Mouse (Mus musculus) limb, embryonic 13.5 days (tissue): ENCODE results near the gene Nup98. TPM values are rescaled to one million over a fixed set of nuclear protein-coding genes. Genes with fewer than 3 reads are reported as not detected.

Experiments
- ATAC-seq: fragments of 200-750 bp; cut with Nextera tagmentation; 2 replicates; pipeline ENCODE4 v1.8.0; 2017; ENCODE audit warnings: low read depth, moderate number of reproducible peaks, moderate TSS enrichment; ENCODE audit not compliant: low FRiP score
- H3K27ac ChIP-seq: fragments of 300-500 bp; sonication (generic); 2 replicates; pipeline ENCODE4 v1.5.1; 2015; ENCODE audit warnings: inconsistent platforms, mild to moderate bottlenecking, moderate library complexity
- H3K27me3 ChIP-seq: fragments of 300-500 bp; sonication (generic); 2 replicates; pipeline ENCODE4 v1.6.1; 2015; ENCODE audit warnings: mild to moderate bottlenecking, inconsistent platforms
- H3K36me3 ChIP-seq: fragments of 300-500 bp; sonication (generic); 2 replicates; pipeline ENCODE4 v1.6.1; 2015; ENCODE audit warnings: inconsistent platforms, mild to moderate bottlenecking, moderate library complexity
- H3K4me1 ChIP-seq: fragments of 300-500 bp; sonication (generic); 2 replicates; pipeline ENCODE4 v1.6.1; 2015; ENCODE audit warnings: inconsistent platforms
- H3K4me2 ChIP-seq: fragments of 300-500 bp; sonication (generic); replicated peaks from 2 replicates; pipeline ENCODE4 v1.6.1; 2015; ENCODE audit warnings: inconsistent platforms, mild to moderate bottlenecking, moderate library complexity
- H3K4me3 ChIP-seq: fragments of 300-500 bp; sonication (generic); 2 replicates; pipeline ENCODE4 v1.5.1; 2015; ENCODE audit warnings: moderate library complexity, mild to moderate bottlenecking, inconsistent platforms
- H3K9ac ChIP-seq: fragments of 300-500 bp; sonication (generic); 2 replicates; pipeline ENCODE4 v1.6.1; 2015; ENCODE audit warnings: mild to moderate bottlenecking, inconsistent platforms
- H3K9me3 ChIP-seq: fragments of 300-500 bp; sonication (generic); 2 replicates; pipeline ENCODE4 v1.6.1; 2016; ENCODE audit warnings: inconsistent platforms
- WGBS: fragments of 180-500 bp; shearing (Covaris S2); methylation state at CpG from one replicate; pipeline ENCODE4 v1.1.7; 2015; 5-methylcytosine and 5-hydroxymethylcytosine counted together
- polyA plus RNA-seq: library from polyadenylated mRNA; unstranded; fragments of >200 nt; fragmentation: Nextera tagmentation; extraction: Ambion mirVana; gene quantifications from 2 replicates; pipeline ENCODE4 v1.2.1, GENCODE M21; 2015

Nup98 gene
- polyA plus RNA-seq, 1 experiment from 2014 or later, result 42.9 TPM

DNA sequence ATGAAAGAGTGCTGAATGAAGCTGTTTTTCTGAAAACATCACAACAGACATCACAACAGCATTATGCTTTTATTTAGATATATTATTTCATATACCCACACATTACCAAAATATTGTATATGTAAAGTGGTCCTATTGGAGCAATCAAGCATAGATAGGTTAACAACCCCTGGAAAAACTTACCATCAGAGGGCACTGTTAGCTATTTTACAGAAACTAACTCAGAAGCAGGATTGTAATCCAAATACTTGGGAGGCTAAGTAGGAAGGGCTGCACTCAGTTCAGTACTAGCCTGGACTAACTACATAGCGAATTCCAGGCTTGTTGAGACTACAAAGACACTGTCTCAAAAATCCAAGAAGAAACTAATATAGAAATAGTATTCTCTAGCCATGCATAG lies 17.6 kb downstream of the Nup98 start:
- Histone ChIP-seq H3K4me2 (no peak overlapping the region), H3K4me3 (no peak overlapping the region), H3K36me3 (peaks cover 67% of the 10 kb centered on the region)

GRCm38 (mm10) chr7:102183849-102184248 lies 26.1 kb downstream of the Nup98 start:
- Histone ChIP-seq H3K4me1 (no peaks in the 10 kb centered on the region), H3K4me2 (no peak overlapping the region), H3K4me3 (no peak overlapping the region), H3K9me3 (no peaks in the 10 kb centered on the region), H3K36me3 (peaks cover 74% of the 10 kb centered on the region), H3K27me3 (no peaks in the 10 kb centered on the region), H3K27ac (no peak overlapping the region), H3K9ac (no peak overlapping the region)
- WGBS, result 90% methylated on average over 3 of the region's 3 CpGs
- no peak for ATAC-seq

More for the DNA sequence above, 17.6 kb downstream of the Nup98 start:
- no peak overlapping the region for H3K9ac ChIP-seq
- no peaks in the 10 kb centered on the region for H3K9me3 ChIP-seq
- no peaks in the 10 kb centered on the region for H3K27me3 ChIP-seq
- no peaks in the 10 kb centered on the region for H3K4me1 ChIP-seq
- WGBS, result 98% methylated on average over 1 of the region's 1 CpGs
- no peak overlapping the region for H3K27ac ChIP-seq
- ATAC-seq, result no peak

DNA sequence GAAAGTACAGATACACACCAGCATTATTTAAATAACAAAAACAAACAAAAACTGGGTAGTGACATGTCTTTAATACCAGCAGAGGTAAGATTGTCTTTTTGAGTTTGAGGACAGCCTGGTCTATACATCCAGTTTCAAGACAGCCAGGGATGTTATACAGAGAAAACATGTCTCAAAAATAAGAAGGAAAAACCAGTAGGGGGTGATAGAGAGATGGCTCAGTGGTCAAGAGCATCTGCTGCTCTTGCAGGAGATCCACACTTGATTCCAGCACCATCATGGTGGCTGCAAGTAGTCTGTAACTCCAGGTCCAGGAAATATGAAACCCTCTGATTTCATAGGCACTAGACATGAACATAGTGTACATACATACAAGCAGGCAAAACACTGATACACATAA lies 39.7 kb downstream of the Nup98 start:
- Histone ChIP-seq H3K27ac (no peak overlapping the region), H3K4me1 (no peaks in the 10 kb centered on the region), H3K36me3 (peaks cover 37% of the 10 kb centered on the region), H3K4me3 (no peak overlapping the region), H3K9ac (no peak overlapping the region), H3K4me2 (no peak overlapping the region), H3K9me3 (no peaks in the 10 kb centered on the region), H3K27me3 (no peaks in the 10 kb centered on the region)
- ATAC-seq, result no peak

DNA sequence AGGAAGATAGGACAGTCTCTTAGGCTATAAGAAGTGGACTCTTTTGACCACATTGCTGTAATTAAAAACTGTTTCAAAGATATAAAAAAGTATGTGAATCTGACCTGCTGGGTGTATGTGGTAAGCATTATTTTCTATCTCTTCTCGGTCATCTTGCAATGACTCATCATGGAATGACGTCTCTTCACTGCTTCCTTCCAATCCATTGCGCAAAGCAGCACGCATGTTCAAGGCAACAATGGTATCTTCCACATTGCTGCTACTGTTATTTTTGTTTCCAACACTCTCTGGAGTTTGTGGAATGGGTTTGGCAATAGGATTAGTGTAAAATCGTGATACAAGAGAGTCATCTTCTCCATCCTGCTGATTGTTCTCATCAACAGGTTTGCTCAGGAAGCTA lies 56.3 kb downstream of the Nup98 start:
- Histone ChIP-seq H3K27me3 (no peaks in the 10 kb centered on the region), H3K27ac (no peak overlapping the region), H3K9me3 (no peaks in the 10 kb centered on the region), H3K36me3 (peaks cover 64% of the 10 kb centered on the region), H3K4me1 (no peaks in the 10 kb centered on the region), H3K4me2 (no peak overlapping the region), H3K4me3 (no peak overlapping the region), H3K9ac (no peak overlapping the region)
- WGBS, result 94% methylated on average over 5 of the region's 5 CpGs
- ATAC-seq, result no peak

- no peak for ATAC-seq
- peaks cover 82% of the 10 kb centered on the region for H3K36me3 ChIP-seq
- 97% methylated on average over 5 of the region's 5 CpGs for WGBS
- no peak overlapping the region for H3K9ac ChIP-seq
- H3K27ac ChIP-seq, result no peak overlapping the region
- H3K4me3 ChIP-seq, result no peak overlapping the region
- no peak overlapping the region for H3K4me2 ChIP-seq
- no peaks in the 10 kb centered on the region for H3K9me3 ChIP-seq
- no peaks in the 10 kb centered on the region for H3K4me1 ChIP-seq
- H3K27me3 ChIP-seq, result no peaks in the 10 kb centered on the region
Observed at GRCm38 (mm10) chr7:102137898-102138297, 72.1 kb downstream of the Nup98 start.

DNA sequence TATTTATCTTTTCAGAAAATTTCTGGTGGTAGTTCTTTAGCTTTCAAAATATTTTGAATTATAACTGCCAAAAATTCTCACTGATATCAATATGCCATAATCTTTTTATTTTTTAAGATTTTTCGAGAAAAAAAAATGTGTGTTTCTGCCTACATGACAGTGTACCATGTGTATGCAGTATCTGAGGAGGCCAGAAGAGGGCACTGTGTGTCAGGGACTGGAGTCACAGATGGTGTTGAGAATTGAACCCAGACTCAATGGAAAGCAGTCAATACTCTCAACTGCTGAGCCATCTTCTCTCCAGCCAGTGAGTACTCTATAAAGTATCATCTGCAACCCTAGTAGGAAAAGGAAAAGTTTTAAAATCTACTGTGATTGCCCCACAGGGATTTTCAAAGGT lies 72.5 kb downstream of the Nup98 start:
- no peaks in the 10 kb centered on the region for H3K4me1 ChIP-seq
- H3K9me3 ChIP-seq, result no peaks in the 10 kb centered on the region
- H3K36me3 ChIP-seq, result peaks cover 83% of the 10 kb centered on the region
- H3K27ac ChIP-seq, result no peak overlapping the region
- H3K4me3 ChIP-seq, result no peak overlapping the region
- H3K9ac ChIP-seq, result no peak overlapping the region
- no peaks in the 10 kb centered on the region for H3K27me3 ChIP-seq
- 74% methylated on average over 1 of the region's 1 CpGs for WGBS
- no peak for ATAC-seq
- no peak overlapping the region for H3K4me2 ChIP-seq

GRCm38 (mm10) chr7:102132395-102132794 lies 77.6 kb downstream of the Nup98 start:
- Histone ChIP-seq H3K4me3 (no peak overlapping the region), H3K9me3 (no peaks in the 10 kb centered on the region), H3K9ac (no peak overlapping the region), H3K4me1 (no peaks in the 10 kb centered on the region), H3K27ac (no peak overlapping the region), H3K27me3 (no peaks in the 10 kb centered on the region), H3K4me2 (no peak overlapping the region), H3K36me3 (peaks cover 82% of the 10 kb centered on the region)
- ATAC-seq, result no peak
- WGBS, result 87% methylated on average over 4 of the region's 4 CpGs

- Histone ChIP-seq H3K4me1 (no peaks in the 10 kb centered on the region), H3K9ac (no peak overlapping the region), H3K9me3 (no peaks in the 10 kb centered on the region), H3K4me2 (no peak overlapping the region), H3K36me3 (peaks cover 75% of the 10 kb centered on the region), H3K27me3 (no peaks in the 10 kb centered on the region), H3K27ac (no peak overlapping the region), H3K4me3 (no peak overlapping the region)
- 94% methylated on average over 10 of the region's 10 CpGs for WGBS
- ATAC-seq, result no peak
Observed at GRCm38 (mm10) chr7:102120326-102120725, 89.7 kb downstream of the Nup98 start.

GRCm38 (mm10) chr7:102117382-102117781 lies 92.6 kb downstream of the Nup98 start:
- WGBS, result 70% methylated on average over 6 of the region's 6 CpGs
- Histone ChIP-seq H3K4me2 (no peak overlapping the region), H3K27me3 (no peaks in the 10 kb centered on the region), H3K9ac (no peak overlapping the region), H3K36me3 (peaks cover 46% of the 10 kb centered on the region), H3K4me1 (no peaks in the 10 kb centered on the region), H3K9me3 (no peaks in the 10 kb centered on the region), H3K4me3 (no peak overlapping the region), H3K27ac (no peak overlapping the region)
- no peak for ATAC-seq

DNA sequence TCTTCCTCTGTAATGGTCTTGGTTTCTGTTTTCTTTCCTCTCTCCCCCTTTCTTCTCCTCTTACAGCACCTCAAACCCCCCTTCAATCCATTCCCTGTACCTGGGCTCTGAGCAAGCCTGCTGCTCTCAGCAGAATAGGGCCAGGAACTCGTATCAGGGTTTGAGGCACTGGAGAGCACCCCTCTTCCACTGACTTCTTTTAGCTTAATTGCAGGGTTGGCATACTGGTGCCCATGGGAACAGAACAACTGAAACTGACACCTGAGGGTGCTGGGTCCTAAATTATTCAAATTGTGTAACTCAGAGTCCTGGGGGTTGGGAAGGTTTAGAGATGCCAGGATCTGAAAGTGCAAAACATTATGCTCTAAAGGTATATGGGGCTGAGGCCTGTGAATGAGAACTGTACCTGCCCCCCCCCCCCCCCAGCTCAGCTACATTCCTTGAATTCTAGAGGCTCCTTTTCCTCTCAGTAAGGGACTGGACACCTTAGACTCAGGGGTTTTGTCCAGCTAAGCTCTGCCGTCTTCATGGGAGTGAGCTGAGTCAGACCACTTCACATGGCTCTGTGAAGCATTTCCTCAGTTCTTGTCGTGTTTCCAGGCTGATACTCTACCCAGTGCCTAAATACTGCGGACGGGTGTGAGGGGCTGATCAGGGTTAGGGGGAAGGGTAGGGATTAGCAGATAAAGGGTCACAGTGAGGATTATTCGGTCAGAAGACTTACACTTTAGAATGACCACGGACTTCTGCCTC lies 93.2 kb downstream of the Nup98 start, which contains the start of gene Chrna10:
Gene Chrna10, minus strand, starts transcription at position 250 of the 753 bp plus-strand sequence.
- 44% methylated on average over 7 of the region's 7 CpGs for WGBS
- no peak within 1 kb of the TSS for H3K4me2 ChIP-seq
- peaks cover 39% of the 10 kb centered on the region for H3K36me3 ChIP-seq
- no peaks in the 10 kb centered on the region for H3K9me3 ChIP-seq
- H3K4me1 ChIP-seq, result no peaks in the 10 kb centered on the region
- H3K27ac ChIP-seq, result no peak within 1 kb of the TSS
- H3K27me3 ChIP-seq, result no peaks in the 10 kb centered on the region
- no peak within 1 kb of the TSS for H3K9ac ChIP-seq
- no peak for ATAC-seq
- H3K4me3 ChIP-seq, result no peak within 1 kb of the TSS

- Histone ChIP-seq H3K9ac (no peak overlapping the region), H3K27ac (no peak overlapping the region), H3K4me2 (no peak overlapping the region), H3K27me3 (no peaks in the 10 kb centered on the region), H3K4me3 (no peak overlapping the region), H3K36me3 (peaks cover 4% of the 10 kb centered on the region), H3K9me3 (no peaks in the 10 kb centered on the region), H3K4me1 (no peaks in the 10 kb centered on the region)
- no peak for ATAC-seq
- 74% methylated on average over 45 of the region's 45 CpGs for WGBS
Observed at GRCm38 (mm10) chr7:102113151-102113729, 96.7 kb downstream of the Nup98 start.

GRCm38 (mm10) chr7:102109746-102110145 lies 100.2 kb downstream of the Nup98 start:
- Histone ChIP-seq H3K36me3 (no peaks in the 10 kb centered on the region), H3K9ac (no peak overlapping the region), H3K4me3 (no peak overlapping the region), H3K27ac (no peak overlapping the region), H3K9me3 (no peaks in the 10 kb centered on the region), H3K27me3 (no peaks in the 10 kb centered on the region), H3K4me2 (no peak overlapping the region), H3K4me1 (peaks cover 11% of the 10 kb centered on the region)
- no peak for ATAC-seq
- WGBS, result 89% methylated on average over 4 of the region's 4 CpGs

DNA sequence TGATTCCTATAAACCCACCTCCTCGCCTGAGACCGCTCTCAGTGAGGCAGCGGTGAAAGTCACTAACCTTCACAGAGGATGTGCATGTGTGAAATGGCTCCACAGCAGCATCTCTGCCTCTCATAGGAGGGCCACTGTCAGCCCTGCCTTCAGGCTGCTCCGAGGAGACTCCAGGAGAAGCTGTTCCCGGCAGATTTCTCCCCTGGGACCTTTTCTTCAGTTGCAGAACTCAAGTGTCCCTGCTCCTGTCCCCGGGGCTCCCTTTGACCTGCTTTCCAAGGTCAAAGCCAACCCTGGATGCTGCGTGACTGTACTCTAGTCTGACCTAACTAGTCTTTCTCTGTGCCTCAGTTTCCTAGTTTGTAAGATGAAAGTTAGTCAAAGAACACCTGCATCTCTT lies 100.8 kb downstream of the Nup98 start, which contains the start of gene Art5:
Gene Art5, minus strand, starts transcription at position 319 of the 400 bp plus-strand sequence.
- Histone ChIP-seq H3K27ac (no peak within 1 kb of the TSS), H3K9ac (no peak within 1 kb of the TSS), H3K9me3 (no peaks in the 10 kb centered on the region), H3K4me2 (no peak within 1 kb of the TSS), H3K4me3 (no peak within 1 kb of the TSS), H3K27me3 (no peaks in the 10 kb centered on the region), H3K36me3 (no peaks in the 10 kb centered on the region), H3K4me1 (peaks cover 11% of the 10 kb centered on the region)
- ATAC-seq, result no peak
- 74% methylated on average over 7 of the region's 7 CpGs for WGBS
